21 mouse cellular contexts compared by ENCODE assay signal in the genomic region with DNA sequence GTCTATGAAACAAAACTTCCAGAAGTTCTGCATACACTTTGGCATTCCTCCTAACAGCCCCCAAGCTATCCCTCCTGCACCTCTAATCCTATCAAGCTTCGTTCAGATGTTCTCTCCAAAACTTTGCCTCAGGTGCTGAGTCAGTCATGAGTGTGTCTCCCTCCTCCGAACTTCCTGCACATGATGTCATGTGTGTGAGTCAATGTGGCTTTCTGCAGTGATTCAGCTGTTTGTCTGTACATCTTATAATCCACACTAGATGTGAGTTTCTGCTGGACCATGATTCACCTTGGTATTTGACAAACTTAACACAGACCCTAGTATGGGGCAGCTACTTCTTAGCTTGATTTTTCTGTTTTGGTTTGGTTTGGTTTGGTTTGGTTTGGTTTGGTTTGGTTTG. TPM values are rescaled to one million over a fixed set of nuclear protein-coding genes. Genes with fewer than 3 reads are reported as not detected.
DNase-seq lines count a peak whose midpoint lies in the region; ATAC-seq and TF ChIP-seq lines count a peak whose summit lies in the region.
"Had no signal": no experiment of that assay in that cellular context is flagged by ENCODE, and none has a peak within 500 bp of the region (broad histone marks: within the 10 kb centered on the region; RNA-seq: fewer than 3 reads in every experiment).

No protein-coding gene starts in this region.

- H3K27me3 ChIP-seq in midbrain, embryonic 15.5 days (replicated peaks) = no peaks in the 10 kb centered on the region
- H3K27me3 ChIP-seq in hindbrain, embryonic 14.5 days (ENCODE audit: control insufficient read depth, insufficient read depth, low read length) = no peaks in the 10 kb centered on the region
- H3K27me3 ChIP-seq: embryonic facial prominence, embryonic 12.5 days; hindbrain, embryonic 13.5 days; intestine, embryonic 15.5 days had no signal

- 78% methylated on average over 2 of the region's 2 CpGs for WGBS in midbrain, embryonic 15.5 days
- 86% methylated on average over 2 of the region's 2 CpGs for WGBS in hindbrain, embryonic 14.5 days

- peak; percentile 35 to 45 for DNase-seq in adrenal gland, adult (ENCODE audit: inconsistent age in 2 of 2, low spot score in 1 of 2)
- DNase-seq in adrenal gland, postnatal 25 days = no peak
- DNase-seq in 3134 (ENCODE audit: extremely low read depth, insufficient read length, low spot score) = peak; percentile 55
- peak; percentile 17 for DNase-seq in Muller cell, postnatal 12 days (ENCODE audit: inconsistent ontology term)
- DNase-seq in cerebellum, adult 18-20 months = no peak
- no peak for DNase-seq in hindbrain, embryonic 14.5 days (ENCODE audit: low spot score)
- DNase-seq: adrenal gland, postnatal 14 days; cerebellum, adult 2 months; gastrocnemius, postnatal 36 days; heart, adult 18-20 months; heart, postnatal 10 days; kidney, adult 18-20 months had no signal

- H3K9me3 ChIP-seq in midbrain, embryonic 15.5 days = no peaks in the 10 kb centered on the region
- H3K9me3 ChIP-seq in hindbrain, embryonic 14.5 days (ENCODE audit: control insufficient read depth, low read length) = no peaks in the 10 kb centered on the region
- H3K9me3 ChIP-seq: embryonic facial prominence, embryonic 12.5 days; forebrain, embryonic 13.5 days; G1E; heart, embryonic 10.5 days; hindbrain, embryonic 13.5 days; intestine, embryonic 15.5 days had no signal

- no peaks in the 10 kb centered on the region for H3K36me3 ChIP-seq in midbrain, embryonic 15.5 days (replicated peaks)
- no peaks in the 10 kb centered on the region for H3K36me3 ChIP-seq in hindbrain, embryonic 14.5 days (replicated peaks; ENCODE audit: control insufficient read depth, insufficient read depth)
- H3K36me3 ChIP-seq: embryonic facial prominence, embryonic 12.5 days; G1E; heart, embryonic 10.5 days; hindbrain, embryonic 13.5 days; intestine, embryonic 15.5 days had no signal

- H3K9ac ChIP-seq in midbrain, embryonic 15.5 days = no peak overlapping the region
- H3K9ac ChIP-seq in hindbrain, embryonic 14.5 days = no peak overlapping the region
- H3K9ac ChIP-seq: embryonic facial prominence, embryonic 12.5 days; forebrain, embryonic 13.5 days; hindbrain, embryonic 13.5 days; intestine, embryonic 15.5 days had no signal

- ATAC-seq in midbrain, embryonic 15.5 days (replicated peaks) = no peak
- ATAC-seq in hindbrain, embryonic 14.5 days (ENCODE audit: low FRiP score) = no peak
- ATAC-seq: CD4-positive, CD25-positive, alpha-beta regulatory T cell, adult 4 months; forebrain, embryonic 13.5 days; intestine, embryonic 15.5 days had no signal

- TF ChIP-seq POLR2A in embryonic fibroblast, embryonic 13.5 days (IDR thresholded peaks at IDR 0.05; ENCODE audit: low read depth, low read length) = no peak

- H3K27ac ChIP-seq in embryonic fibroblast, embryonic 13.5 days (ENCODE audit: insufficient read depth, low read length) = peak overlapping the region; percentile 86
- H3K27ac ChIP-seq in midbrain, embryonic 15.5 days = no peak overlapping the region
- no peak overlapping the region for H3K27ac ChIP-seq in hindbrain, embryonic 14.5 days
- H3K27ac ChIP-seq: embryonic facial prominence, embryonic 12.5 days; forebrain, embryonic 13.5 days; heart, embryonic 10.5 days; hindbrain, embryonic 13.5 days; intestine, embryonic 15.5 days had no signal

- H3K4me3 ChIP-seq in embryonic fibroblast, embryonic 13.5 days (ENCODE audit: insufficient read depth, low read length) = no peak overlapping the region
- H3K4me3 ChIP-seq in midbrain, embryonic 15.5 days = no peak overlapping the region
- H3K4me3 ChIP-seq in hindbrain, embryonic 14.5 days (replicated peaks; ENCODE audit: low read length) = no peak overlapping the region
- H3K4me3 ChIP-seq: embryonic facial prominence, embryonic 12.5 days; forebrain, embryonic 13.5 days; heart, embryonic 10.5 days; hindbrain, embryonic 13.5 days; intestine, embryonic 15.5 days had no signal

- TF ChIP-seq CTCF in embryonic fibroblast, embryonic 13.5 days (IDR thresholded peaks at IDR 0.05; ENCODE audit: borderline replicate concordance, insufficient read depth, low read length) = no peak

- peaks cover 23% of the 10 kb centered on the region for H3K4me1 ChIP-seq in embryonic fibroblast, embryonic 13.5 days (ENCODE audit: control insufficient read depth, insufficient read depth, low read length)
- no peaks in the 10 kb centered on the region for H3K4me1 ChIP-seq in midbrain, embryonic 15.5 days
- H3K4me1 ChIP-seq in hindbrain, embryonic 14.5 days (replicated peaks; ENCODE audit: control insufficient read depth, insufficient read depth, low read length) = no peaks in the 10 kb centered on the region
- H3K4me1 ChIP-seq: embryonic facial prominence, embryonic 12.5 days; forebrain, embryonic 13.5 days; hindbrain, embryonic 13.5 days; intestine, embryonic 15.5 days had no signal

- H3K4me2 ChIP-seq in midbrain, embryonic 15.5 days = no peak overlapping the region
- no peak overlapping the region for H3K4me2 ChIP-seq in hindbrain, embryonic 14.5 days (replicated peaks)
- H3K4me2 ChIP-seq: embryonic facial prominence, embryonic 12.5 days; forebrain, embryonic 13.5 days; hindbrain, embryonic 13.5 days; intestine, embryonic 15.5 days had no signal

RNA-seq across cellular contexts. Expression of a gene that starts 46.9 kb away (rescaled TPM):
- total RNA-seq in adrenal gland, postnatal 25 days (2021) = 73.4 and 75.9 TPM in 2 replicates
- polyA plus RNA-seq in embryonic fibroblast, embryonic 13.5 days (2011; ENCODE audit: insufficient read length, low read depth, missing spikeins) = 123 and 130 TPM in 2 replicates
- polyA plus RNA-seq in midbrain, embryonic 15.5 days (2015; fragmentation: Nextera tagmentation; extraction: Ambion mirVana) = 78.6 and 82.5 TPM in 2 replicates
- 94.8 and 97.2 TPM in 2 replicates for polyA plus RNA-seq in hindbrain, embryonic 14.5 days (2014; fragmentation: Nextera tagmentation; extraction: Ambion mirVana)

Comparison
In these comparisons a context has a peak if more than half of its experiments do, and no peak if none do; other contexts are left out.
1. DNase-seq: peak in adrenal gland, adult (2 of 2), 3134 (single experiment) and Muller cell, postnatal 12 days (single experiment); none in adrenal gland, postnatal 25 days (single experiment), cerebellum, adult 18-20 months (0 of 2) and hindbrain, embryonic 14.5 days (single experiment).